Mouse (Mus musculus): ENCODE measurements around the gene Syt8.

GRCm38 (mm10) chr7:142439966-142440365 is 5.3 kb downstream of the Syt8 start:
- TF ChIP-seq CTCF (IDR thresholded peaks at IDR 0.05; ENCODE audit: control insufficient read depth, insufficient read depth, low read length) = no peak
- no peak for TF ChIP-seq POLR2A (IDR thresholded peaks at IDR 0.05; ENCODE audit: borderline replicate concordance, control insufficient read depth, low read depth, low read length)
